Comparison of ENCODE assay signal across 19 mouse cellular contexts in genomic region chr17:10057736-10058135, GRCm38 (mm10).
"Had no signal": no experiment of that assay in that cellular context is flagged by ENCODE, and none has a peak within 500 bp of the region (broad histone marks: within the 10 kb centered on the region; RNA-seq: fewer than 3 reads in every experiment).

No protein-coding gene starts in this region.

- H3K9me3 ChIP-seq: intestine, embryonic 15.5 days; liver, embryonic 13.5 days; midbrain, embryonic 12.5 days; midbrain, embryonic 15.5 days; neural tube, embryonic 13.5 days had no signal

- H3K9ac ChIP-seq: intestine, embryonic 15.5 days; liver, embryonic 13.5 days; midbrain, embryonic 12.5 days; midbrain, embryonic 15.5 days; neural tube, embryonic 13.5 days had no signal

- H3K4me2 ChIP-seq: intestine, embryonic 15.5 days; liver, embryonic 13.5 days; midbrain, embryonic 12.5 days; midbrain, embryonic 15.5 days; neural tube, embryonic 13.5 days had no signal

- H3K27me3 ChIP-seq: intestine, embryonic 15.5 days; liver, embryonic 13.5 days; midbrain, embryonic 12.5 days; midbrain, embryonic 15.5 days; neural tube, embryonic 13.5 days had no signal

- ATAC-seq: hindbrain, embryonic 16.5 days; intestine, embryonic 15.5 days; midbrain, embryonic 15.5 days had no signal

- H3K27ac ChIP-seq: intestine, embryonic 15.5 days; left cerebral cortex, adult 2 months; liver, embryonic 13.5 days; midbrain, embryonic 12.5 days; midbrain, embryonic 15.5 days; neural tube, embryonic 13.5 days; stomach, postnatal 0 days had no signal

- H3K36me3 ChIP-seq: intestine, embryonic 15.5 days; liver, embryonic 13.5 days; midbrain, embryonic 12.5 days; midbrain, embryonic 15.5 days; neural tube, embryonic 13.5 days had no signal

- H3K4me1 ChIP-seq: intestine, embryonic 15.5 days; liver, embryonic 13.5 days; midbrain, embryonic 12.5 days; midbrain, embryonic 15.5 days; neural tube, embryonic 13.5 days had no signal

- H3K4me3 ChIP-seq: intestine, embryonic 15.5 days; left cerebral cortex, adult 2 months; liver, embryonic 13.5 days; midbrain, embryonic 12.5 days; midbrain, embryonic 15.5 days; myocyte; neural tube, embryonic 13.5 days had no signal

- DNase-seq: layer of hippocampus, postnatal 36 days; liver, embryonic 13.5 days; lung, adult 2 months; lung, postnatal 14 days; lung, postnatal 4 days; right cerebral cortex, adult 18-20 months; right cerebral cortex, postnatal 14 days; right cerebral cortex, postnatal 4 days; thymus, adult 2 months; thymus, postnatal 14 days; thymus, postnatal 4 days had no signal
